Mouse (Mus musculus) neural tube, embryonic 11.5 days (tissue): Measurements from ENCODE around the gene Mef2b. TPM values are rescaled to one million over a fixed set of nuclear protein-coding genes. Genes with fewer than 3 reads are reported as not detected.

Experiments
- ATAC-seq: fragments of 200-750 bp; cut with Nextera tagmentation; 2 replicates; pipeline ENCODE4 v1.8.0; 2017; ENCODE audit warnings: moderate number of reproducible peaks, mild to moderate bottlenecking, moderate TSS enrichment, moderate library complexity; ENCODE audit not compliant: insufficient read depth, low FRiP score, low TSS enrichment
- DNase-seq: peaks from one replicate; pipeline ENCODE4 v3.0.0-alpha.2; 2015; ENCODE audit warnings: low spot score
- H3K27ac ChIP-seq: fragments of 300-500 bp; sonication (generic); 2 replicates; pipeline ENCODE4 v1.5.1; 2014; ENCODE audit warnings: low read depth, mild to moderate bottlenecking, low read length
- H3K27me3 ChIP-seq: fragments of 300-500 bp; sonication (generic); 2 replicates; pipeline ENCODE4 v1.6.1; 2014; ENCODE audit warnings: mild to moderate bottlenecking, low read length, mixed read lengths; ENCODE audit not compliant: control insufficient read depth, insufficient read depth
- H3K36me3 ChIP-seq: fragments of 300-500 bp; sonication (generic); 2 replicates; pipeline ENCODE4 v1.6.1; 2014; ENCODE audit warnings: mild to moderate bottlenecking, low read length, moderate library complexity, mixed read lengths; ENCODE audit not compliant: control insufficient read depth, insufficient read depth
- H3K4me1 ChIP-seq: fragments of 300-500 bp; sonication (generic); 2 replicates; pipeline ENCODE4 v1.6.1; 2014; ENCODE audit warnings: low read length, mixed read lengths; ENCODE audit not compliant: control insufficient read depth, insufficient read depth
- H3K4me2 ChIP-seq: fragments of 300-500 bp; sonication (generic); 2 replicates; pipeline ENCODE4 v1.6.1; 2014; ENCODE audit warnings: low read depth, mild to moderate bottlenecking, moderate library complexity
- H3K4me3 ChIP-seq: fragments of 300-500 bp; sonication (generic); 2 replicates; pipeline ENCODE4 v1.5.1; 2014; ENCODE audit warnings: low read depth, low read length
- H3K9ac ChIP-seq: fragments of 300-500 bp; sonication (generic); 2 replicates; pipeline ENCODE4 v1.6.1; 2014; ENCODE audit warnings: mild to moderate bottlenecking, low read length
- H3K9me3 ChIP-seq: fragments of 300-500 bp; sonication (generic); 2 replicates; pipeline ENCODE4 v1.6.1; 2016; ENCODE audit warnings: low read length; ENCODE audit not compliant: control insufficient read depth
- WGBS: fragments of 180-500 bp; shearing (Covaris S2); extraction: QIAGEN DNeasy Blood & Tissue Kit; methylation state at CpG from one replicate; pipeline ENCODE4 v1.1.7; 2014; 5-methylcytosine and 5-hydroxymethylcytosine counted together
- polyA plus RNA-seq: library from polyadenylated mRNA; unstranded; fragments of >200 nt; fragmentation: Nextera tagmentation; extraction: Ambion mirVana; gene quantifications from 2 replicates; pipeline ENCODE4 v1.2.1, GENCODE M21; 2014

The Mef2b gene
- polyA plus RNA-seq, 1 experiment from 2014 or later = 0.58 TPM

GRCm38 (mm10) chr8:70201417-70201816 lies 61.9 kb downstream of the Mef2b start:
- H3K4me1 ChIP-seq = no peaks in the 10 kb centered on the region

GRCm38 (mm10) chr8:70203072-70203471 lies 63.6 kb downstream of the Mef2b start:
- Histone ChIP-seq H3K4me2 (no peak overlapping the region), H3K27ac (no peak overlapping the region), H3K27me3 (no peaks in the 10 kb centered on the region), H3K36me3 (no peaks in the 10 kb centered on the region), H3K9ac (no peak overlapping the region), H3K4me3 (no peak overlapping the region), H3K4me1 (no peaks in the 10 kb centered on the region), H3K9me3 (no peaks in the 10 kb centered on the region)
- ATAC-seq (no peak), DNase-seq (no peak)
- WGBS = 63% methylated on average over 4 of the region's 4 CpGs

More at GRCm38 (mm10) chr8:70201417-70201816, 61.9 kb downstream of the Mef2b start:
- H3K4me3 ChIP-seq = no peak overlapping the region
- DNase-seq = no peak
- H3K9ac ChIP-seq = no peak overlapping the region
- no peaks in the 10 kb centered on the region for H3K9me3 ChIP-seq
- H3K4me2 ChIP-seq = no peak overlapping the region
- H3K36me3 ChIP-seq = no peaks in the 10 kb centered on the region
- no peaks in the 10 kb centered on the region for H3K27me3 ChIP-seq
- no peak for ATAC-seq
- WGBS = 93% methylated on average over 3 of the region's 3 CpGs
- H3K27ac ChIP-seq = no peak overlapping the region

- Histone ChIP-seq H3K4me2 (no peak overlapping the region), H3K9ac (no peak overlapping the region), H3K4me3 (no peak overlapping the region), H3K4me1 (no peaks in the 10 kb centered on the region), H3K27ac (no peak overlapping the region), H3K36me3 (no peaks in the 10 kb centered on the region), H3K9me3 (no peaks in the 10 kb centered on the region), H3K27me3 (no peaks in the 10 kb centered on the region)
- no peak for ATAC-seq
- WGBS = 71% methylated on average over 1 of the region's 1 CpGs
- DNase-seq = no peak
Observed at GRCm38 (mm10) chr8:70204757-70205156, 65.2 kb downstream of the Mef2b start.

GRCm38 (mm10) chr8:70208130-70208529 lies 68.6 kb downstream of the Mef2b start:
- Histone ChIP-seq H3K27me3 (no peaks in the 10 kb centered on the region), H3K27ac (no peak overlapping the region), H3K4me2 (no peak overlapping the region), H3K4me1 (peaks cover 4% of the 10 kb centered on the region; the same call in 1 of the 2 replicates), H3K9me3 (no peaks in the 10 kb centered on the region), H3K36me3 (no peaks in the 10 kb centered on the region), H3K9ac (no peak overlapping the region), H3K4me3 (no peak overlapping the region)
- ATAC-seq (no peak), DNase-seq (no peak)
- 65% methylated on average over 1 of the region's 1 CpGs for WGBS

GRCm38 (mm10) chr8:70210538-70210937 lies 71.0 kb downstream of the Mef2b start:
- Histone ChIP-seq H3K4me1 (peaks cover 4% of the 10 kb centered on the region; the same call in 1 of the 2 replicates), H3K4me3 (no peak overlapping the region), H3K36me3 (no peaks in the 10 kb centered on the region), H3K9ac (no peak overlapping the region), H3K27ac (no peak overlapping the region), H3K9me3 (no peaks in the 10 kb centered on the region), H3K27me3 (no peaks in the 10 kb centered on the region), H3K4me2 (no peak overlapping the region)
- DNase-seq (no peak), ATAC-seq (no peak)
- 32% methylated on average over 8 of the region's 8 CpGs for WGBS

- no peaks in the 10 kb centered on the region for H3K9me3 ChIP-seq
- peak overlapping the region; percentile 57 for H3K4me3 ChIP-seq
- no peak for ATAC-seq
- WGBS = 77% methylated on average over 1 of the region's 1 CpGs
- H3K27me3 ChIP-seq = no peaks in the 10 kb centered on the region
- H3K4me2 ChIP-seq = peak overlapping the region; percentile 99
- peak overlapping the region; percentile 57; the same call in 1 of the 2 replicates for H3K9ac ChIP-seq
- no peak overlapping the region for H3K27ac ChIP-seq
- peaks cover 4% of the 10 kb centered on the region; the same call in 1 of the 2 replicates for H3K4me1 ChIP-seq
- DNase-seq = no peak
- H3K36me3 ChIP-seq = no peaks in the 10 kb centered on the region
Observed at GRCm38 (mm10) chr8:70211275-70211674, 71.8 kb downstream of the Mef2b start.

- Histone ChIP-seq H3K27ac (no peak overlapping the region), H3K9me3 (no peaks in the 10 kb centered on the region), H3K36me3 (no peaks in the 10 kb centered on the region), H3K4me3 (peak overlapping the region; percentile 57), H3K27me3 (no peaks in the 10 kb centered on the region), H3K4me2 (peak overlapping the region; percentile 99), H3K9ac (peak overlapping the region; percentile 57), H3K4me1 (peaks cover 4% of the 10 kb centered on the region; the same call in 1 of the 2 replicates)
- DNase-seq (no peak), ATAC-seq (no peak; the same call in 1 of the 2 replicates)
- WGBS = 5% methylated on average over 31 of the region's 31 CpGs
Observed at GRCm38 (mm10) chr8:70211726-70212111, 72.2 kb downstream of the Mef2b start.

- Histone ChIP-seq H3K9ac (peak within 1 kb of the TSS; percentile 57), H3K4me2 (peak within 1 kb of the TSS; percentile 99), H3K9me3 (no peaks in the 10 kb centered on the region), H3K36me3 (no peaks in the 10 kb centered on the region), H3K4me3 (peak within 1 kb of the TSS; percentile 57), H3K4me1 (peaks cover 4% of the 10 kb centered on the region; the same call in 1 of the 2 replicates), H3K27ac (no peak within 1 kb of the TSS), H3K27me3 (no peaks in the 10 kb centered on the region)
- under 1% methylated on average over 66 of the region's 66 CpGs for WGBS
- ATAC-seq (peak; percentile 99), DNase-seq (peak; percentile 97)
Observed at GRCm38 (mm10) chr8:70212112-70213055, 72.9 kb downstream of the Mef2b start, which contains the start of gene Slc25a42. Slc25a42 (minus strand) TSS chr8:70212305.
